Mouse (Mus musculus) natural killer cell, adult 2 months (primary cell): ENCODE results near the gene Ano8.

ENCODE experiments used
- DNase-seq, 2 experiments: peaks; one replicate each; pipeline ENCODE4 v3.0.0; 2022; ENCODE audit warnings: low spot score in 2 of 2

Gene Ano8

GRCm38 (mm10) chr8:71470913-71471255, 14.9 kb downstream of the Ano8 start:
- no peak for DNase-seq

- no peak for DNase-seq
These were observed 15.4 kb downstream of the Ano8 start for GRCm38 (mm10) chr8:71470146-71470912.

- DNase-seq: peak; percentile 39 to 49
These were observed 16.4 kb downstream of the Ano8 start for GRCm38 (mm10) chr8:71469411-71469810.

DNA sequence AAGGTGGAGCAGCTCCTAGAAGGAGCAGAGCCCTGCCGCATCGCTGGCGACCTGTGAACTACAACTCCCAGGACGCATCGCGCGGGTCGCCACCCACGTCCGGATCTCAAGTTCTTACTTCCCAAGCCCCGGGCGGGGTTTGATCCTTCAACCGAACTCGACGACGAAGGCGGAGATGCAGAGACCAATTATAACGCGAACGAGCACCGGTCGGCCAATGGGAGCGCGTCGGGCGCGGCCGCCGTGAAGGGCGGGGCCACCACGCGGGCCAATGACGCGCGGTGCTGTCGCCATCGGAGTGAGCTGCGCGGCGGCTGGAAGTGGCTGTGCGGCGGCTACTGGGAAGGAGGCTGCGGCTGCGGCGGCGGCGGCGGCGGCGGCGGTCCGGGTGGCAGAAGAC, 16.8 kb downstream of the Ano8 start, which contains the start of gene Dda1:
Gene Dda1, plus strand, starts transcription at position 284 of the 400 bp plus-strand sequence.
- DNase-seq: peak; percentile 96 to 97

DNA sequence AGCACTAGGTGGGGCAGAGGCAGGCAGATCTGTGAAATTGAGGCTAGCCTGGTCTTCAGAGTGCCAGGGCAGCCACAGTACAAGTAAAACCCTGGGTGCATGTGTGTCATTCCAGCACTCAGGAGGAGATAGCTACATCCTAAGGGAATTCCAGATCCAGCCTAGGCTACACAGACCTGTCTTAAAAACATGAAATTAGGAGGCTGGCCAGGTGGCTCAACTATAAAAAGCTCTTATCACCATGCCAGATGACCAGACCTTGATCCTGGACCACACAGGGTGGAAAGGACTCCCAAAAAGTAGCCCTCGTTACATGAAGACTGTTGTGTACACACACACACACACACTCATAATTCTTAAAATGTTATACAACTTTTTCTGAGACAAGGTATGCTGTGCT, 17.8 kb downstream of the Ano8 start:
- no peak for DNase-seq

DNA sequence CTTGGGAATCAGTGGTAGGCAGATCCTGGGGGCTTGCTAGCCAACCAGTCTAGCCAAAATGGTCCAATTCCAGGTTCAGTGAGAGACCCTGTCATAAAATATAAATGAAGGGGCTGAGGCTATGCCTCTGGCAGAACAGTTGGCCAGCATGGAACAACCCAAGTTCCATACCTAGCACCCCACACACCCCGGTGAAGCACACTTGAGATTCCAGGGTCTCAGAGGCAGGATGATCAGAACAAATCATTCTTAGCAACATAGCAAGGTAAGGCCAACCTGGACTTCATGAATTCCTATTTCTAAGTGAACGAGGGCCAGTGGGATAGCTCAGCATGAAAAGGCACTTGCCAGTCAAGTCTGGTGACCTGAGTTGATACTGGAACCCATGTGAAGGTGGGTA, 18.6 kb downstream of the Ano8 start:
- no peak for DNase-seq

DNA sequence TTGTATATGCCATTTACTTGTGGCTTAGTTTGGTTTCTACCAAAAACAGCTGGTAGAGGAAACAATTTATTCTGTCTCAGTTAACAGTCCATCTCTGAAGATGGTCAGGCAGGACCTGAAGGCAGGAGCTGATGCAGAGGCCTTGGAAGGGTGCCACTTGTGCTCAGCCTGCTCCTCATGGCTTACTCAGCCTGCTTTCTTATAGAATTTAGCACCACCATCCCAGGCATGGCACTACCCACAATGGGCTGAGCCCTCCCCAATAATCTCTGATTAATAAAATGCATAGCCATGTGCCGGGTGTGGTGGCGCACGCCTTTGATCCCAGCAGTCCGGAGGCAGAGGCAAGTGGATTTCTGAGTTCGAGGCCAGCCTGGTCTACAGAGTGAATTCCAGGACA, 19.6 kb downstream of the Ano8 start:
- DNase-seq: no peak

GRCm38 (mm10) chr8:71465733-71466132, 20.0 kb downstream of the Ano8 start:
- no peak for DNase-seq

DNA sequence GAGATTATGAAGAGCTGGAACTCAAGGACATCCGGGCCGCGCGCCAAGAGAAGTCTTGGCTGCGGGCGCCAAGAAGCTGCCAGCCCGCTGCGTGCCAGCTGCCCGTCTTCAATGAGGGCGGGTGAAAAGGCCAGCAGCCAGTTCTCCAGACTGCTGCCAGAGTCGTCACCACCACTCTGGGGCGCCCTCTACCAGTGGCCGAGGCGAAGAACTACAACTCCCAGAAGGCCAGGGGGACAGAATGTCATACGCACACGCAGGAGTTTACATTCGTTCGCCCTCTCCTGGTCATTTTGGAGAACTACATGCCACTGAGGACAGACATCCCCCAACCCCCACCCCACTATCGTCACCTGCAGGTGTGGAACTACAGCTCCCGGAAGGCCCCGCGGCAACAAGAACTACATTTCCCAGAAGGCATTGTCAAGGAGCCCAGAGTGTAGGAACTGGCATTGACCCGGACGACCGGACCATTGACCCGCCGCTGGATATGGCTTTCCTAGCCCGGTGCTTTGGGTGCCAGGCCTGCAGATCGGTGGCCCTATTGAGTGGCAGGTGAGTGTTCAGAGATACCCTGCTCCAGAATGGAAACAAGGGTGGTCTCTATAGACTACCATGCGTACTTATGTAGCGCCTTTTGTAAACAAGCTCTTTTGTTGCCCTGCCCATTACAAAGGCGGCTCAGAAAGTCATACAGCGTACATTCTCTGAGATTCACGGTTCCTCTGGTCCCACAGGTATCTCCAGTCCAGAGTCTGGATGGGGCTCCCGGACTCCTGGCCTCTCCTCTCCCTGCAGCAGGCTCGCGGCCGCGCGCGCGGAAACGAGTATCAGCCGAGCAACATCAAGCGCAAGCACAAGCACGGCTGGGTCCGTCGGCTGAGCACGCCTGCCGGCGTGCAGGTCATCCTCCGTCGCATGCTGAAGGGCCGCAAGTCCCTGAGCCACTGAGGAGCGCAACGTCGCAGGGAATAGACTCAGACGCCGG, 21.0 kb downstream of the Ano8 start, which contains the start of gene Mrpl34:
Gene Mrpl34, plus strand, starts transcription at position 447 of the 988 bp plus-strand sequence.
- peak; percentile 99 for DNase-seq

DNA sequence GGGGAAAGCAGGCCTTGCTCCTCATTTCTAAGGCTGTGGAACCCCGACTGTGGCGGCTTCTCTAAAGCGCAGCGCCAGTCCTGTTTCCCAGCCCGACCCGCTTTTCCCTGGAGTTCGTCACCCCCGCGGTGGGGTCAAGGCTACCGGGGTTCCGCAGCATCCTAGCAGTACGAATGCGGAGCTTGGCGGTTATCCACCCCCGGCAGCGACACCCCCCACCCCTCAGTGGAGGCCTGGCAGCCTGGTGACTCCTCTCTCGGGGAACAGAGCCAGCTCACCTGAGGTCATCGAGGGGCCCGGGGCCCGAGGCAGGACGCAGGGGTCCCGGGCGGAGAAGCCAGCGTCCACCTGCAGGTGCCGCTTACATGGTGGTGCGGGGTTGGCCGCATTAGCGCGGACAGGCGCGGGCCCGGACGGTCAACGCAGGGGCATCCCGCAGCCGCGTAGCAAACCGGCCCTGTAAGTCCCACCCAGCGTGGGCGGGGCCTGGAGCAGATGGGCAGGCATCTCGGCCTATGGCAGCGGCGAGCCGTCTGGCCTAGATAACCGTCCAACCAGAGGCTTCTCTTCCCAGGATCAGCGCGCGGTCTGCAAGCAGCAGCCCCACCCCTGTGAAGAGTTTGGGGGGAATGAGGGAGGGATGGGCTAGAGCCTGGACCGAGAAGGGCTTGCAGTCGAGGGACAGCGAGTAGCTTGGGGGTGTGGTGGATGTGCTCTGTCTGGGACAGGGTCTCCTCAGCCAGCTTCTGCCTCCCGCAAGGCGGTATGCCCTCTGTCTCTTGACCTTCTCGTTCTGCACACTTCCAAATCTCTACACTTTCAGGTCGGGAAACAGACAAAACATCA, 22.4 kb downstream of the Ano8 start, which contains the start of gene Abhd8:
Gene Abhd8, minus strand, starts transcription at position 468 of the 846 bp plus-strand sequence.
- peak; percentile 92 for DNase-seq

DNA sequence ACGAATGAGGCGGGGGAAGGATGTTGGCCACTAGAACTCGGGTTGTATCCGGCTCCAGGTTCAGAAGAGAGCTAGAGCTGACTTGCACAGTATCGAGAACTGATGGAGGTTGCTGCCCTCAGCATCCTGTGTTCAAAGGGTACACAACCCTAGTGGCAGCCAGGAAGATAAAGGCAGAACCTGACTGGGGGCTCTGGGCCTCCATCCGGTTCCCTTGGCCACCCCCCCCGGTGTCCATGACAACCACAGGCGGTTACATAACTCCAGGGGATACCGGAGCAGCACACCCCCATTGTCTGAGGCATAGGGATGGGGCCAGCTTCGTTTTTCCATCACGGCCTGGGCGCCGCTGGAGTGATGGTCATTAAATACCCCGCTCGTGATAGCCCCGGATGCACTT, 23.0 kb downstream of the Ano8 start:
- DNase-seq: peak; percentile 82 to 85

DNA sequence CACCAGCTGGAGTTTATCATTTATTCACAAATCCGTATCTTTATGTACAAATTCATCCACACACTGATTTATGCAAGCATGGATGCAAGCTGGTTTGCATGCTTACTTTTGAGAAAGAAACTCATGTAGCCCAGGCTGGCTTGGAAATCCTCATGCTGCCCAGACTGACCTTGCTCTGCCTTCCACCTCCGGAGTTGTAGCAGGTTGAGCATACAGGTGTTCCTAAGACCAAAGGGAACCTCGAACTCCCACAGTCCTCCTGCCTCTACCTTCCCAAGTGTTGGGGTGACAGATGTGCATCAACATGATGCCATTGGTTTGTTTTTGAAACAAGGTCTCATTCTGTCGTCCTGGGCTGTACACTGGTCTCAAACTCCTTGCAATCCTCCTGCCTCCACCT, 23.6 kb downstream of the Ano8 start:
- DNase-seq: no peak

- DNase-seq: no peak
These were observed 24.5 kb downstream of the Ano8 start for GRCm38 (mm10) chr8:71461152-71461840.

GRCm38 (mm10) chr8:71460716-71461115, 25.0 kb downstream of the Ano8 start:
- DNase-seq: no peak

- DNase-seq: no peak
These were observed 28.0 kb downstream of the Ano8 start for GRCm38 (mm10) chr8:71457659-71458270.

DNA sequence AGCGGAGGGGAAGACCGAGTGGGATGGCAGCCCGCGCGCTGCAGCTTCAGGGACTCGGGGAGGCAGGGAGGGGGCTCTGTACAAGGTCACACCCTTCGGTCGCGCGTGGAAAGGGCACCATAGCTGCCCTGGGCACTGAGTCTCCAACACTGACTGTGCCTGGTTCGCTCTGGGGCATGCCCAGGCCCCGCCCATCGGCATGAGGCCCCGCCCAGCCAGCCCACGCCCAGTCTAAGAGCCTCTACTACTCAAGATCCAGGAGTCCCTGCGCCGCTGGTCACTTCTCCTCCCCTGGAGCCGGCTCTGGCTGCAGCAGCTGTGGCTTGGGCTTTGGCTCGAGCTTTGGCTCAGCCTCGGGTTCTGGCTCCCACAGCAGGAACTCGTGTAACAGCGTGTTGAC, 28.9 kb downstream of the Ano8 start:
- no peak for DNase-seq

DNA sequence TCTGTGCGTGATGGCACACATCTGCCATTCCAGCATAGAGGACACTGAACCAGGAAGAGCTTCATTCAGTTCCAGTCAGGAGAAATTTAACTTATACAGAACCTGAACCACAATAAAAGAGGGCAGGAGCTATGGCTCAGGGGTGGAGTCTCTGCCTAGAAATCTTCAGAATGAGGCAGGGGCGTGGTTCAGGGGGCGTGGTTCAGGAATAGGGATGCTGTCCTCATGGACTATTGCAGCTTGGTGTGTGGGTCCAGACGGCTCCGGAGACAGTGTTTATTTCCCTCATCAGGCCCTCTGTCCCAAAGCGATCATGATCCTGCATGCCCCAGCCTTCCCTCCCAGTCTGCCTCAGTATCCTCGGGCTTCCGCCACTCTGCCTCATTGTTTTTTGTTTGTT, 31.1 kb downstream of the Ano8 start:
- DNase-seq: no peak

DNA sequence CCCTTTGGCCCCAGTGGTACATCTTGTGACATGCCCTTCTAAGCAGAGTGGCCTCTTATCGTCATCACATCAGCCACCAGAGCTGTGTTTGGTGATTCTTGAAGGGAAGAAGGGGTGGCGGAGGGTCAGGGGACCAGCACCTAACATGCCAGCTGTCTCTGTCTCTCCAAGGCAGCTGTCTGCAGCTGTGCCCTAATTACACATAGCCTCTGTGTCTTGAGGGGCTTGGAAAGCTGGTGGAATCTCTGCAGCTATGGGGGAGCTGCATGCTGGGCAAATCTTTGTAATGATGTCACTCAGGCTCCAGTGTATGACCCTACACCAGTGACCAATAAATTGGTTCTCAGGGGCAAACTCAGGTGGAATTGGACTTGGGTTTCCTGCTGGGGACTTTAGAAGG, 33.1 kb downstream of the Ano8 start:
- no peak for DNase-seq

GRCm38 (mm10) chr8:71451777-71452176, 34.0 kb downstream of the Ano8 start:
- DNase-seq: no peak

DNA sequence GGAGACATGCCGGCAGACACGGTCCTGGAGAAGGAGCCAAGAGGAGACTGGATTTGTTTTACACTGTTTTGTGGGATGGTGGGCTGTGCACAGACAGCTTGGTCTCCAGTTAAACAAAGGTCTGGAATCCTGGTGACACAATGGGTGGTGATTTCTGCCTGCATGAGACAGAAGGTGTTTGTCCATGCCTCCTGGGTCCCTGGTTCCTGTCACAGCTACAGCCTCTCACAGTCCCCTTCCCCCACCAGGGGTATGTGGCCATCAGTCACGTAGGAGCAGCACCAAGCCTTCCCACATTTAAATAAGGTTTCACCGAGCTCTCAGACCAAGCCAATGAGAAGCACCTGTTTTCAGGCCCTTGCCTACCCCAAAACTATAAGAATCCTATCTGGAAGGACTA, 34.4 kb downstream of the Ano8 start:
- DNase-seq: no peak

GRCm38 (mm10) chr8:71445096-71445495, 40.7 kb downstream of the Ano8 start:
- no peak for DNase-seq
